Mouse (Mus musculus): ENCODE results near the gene Mical3. TPM values are rescaled to one million over a fixed set of nuclear protein-coding genes. Genes with fewer than 3 reads are reported as not detected.

The Mical3 gene
- polyA plus RNA-seq, 1 experiment = 19.1 TPM

GRCm38 (mm10) chr6:121117971-121118755, 12.6 kb downstream of the Mical3 start:
- no peak for TF ChIP-seq CTCF (IDR thresholded peaks at IDR 0.05; ENCODE audit: borderline replicate concordance, insufficient read depth, low read length)
- no peak overlapping the region for H3K27ac ChIP-seq (ENCODE audit: insufficient read depth, low read length)
- no peak overlapping the region for H3K4me3 ChIP-seq (ENCODE audit: insufficient read depth, low read length)
- no peaks in the 10 kb centered on the region for H3K4me1 ChIP-seq (ENCODE audit: control insufficient read depth, insufficient read depth, low read length)

DNA sequence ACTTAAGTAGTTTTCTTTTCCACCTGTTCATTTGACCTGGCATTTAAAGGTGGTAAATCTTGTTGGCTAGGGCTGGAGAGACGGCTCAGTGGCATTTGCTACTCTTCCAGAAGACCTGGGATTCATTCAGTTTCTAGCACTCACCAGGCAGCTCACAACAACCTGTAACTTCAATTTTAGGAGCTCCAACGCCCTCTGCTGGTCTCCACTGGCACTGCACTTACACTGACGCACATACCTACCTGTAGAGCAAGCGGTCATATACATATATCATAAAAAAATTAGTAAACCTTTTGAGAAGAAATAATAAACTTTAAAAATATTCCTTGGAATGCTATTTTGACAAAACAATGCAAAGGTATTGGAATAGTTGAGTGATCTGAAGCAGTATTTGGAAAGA, 13.7 kb downstream of the Mical3 start:
- H3K4me3 ChIP-seq (ENCODE audit: insufficient read depth, low read length) = no peak overlapping the region
- H3K27ac ChIP-seq (ENCODE audit: insufficient read depth, low read length) = no peak overlapping the region
- no peak for TF ChIP-seq CTCF (IDR thresholded peaks at IDR 0.05; ENCODE audit: borderline replicate concordance, insufficient read depth, low read length)
- TF ChIP-seq POLR2A (IDR thresholded peaks at IDR 0.05; ENCODE audit: low read depth, low read length) = no peak
- no peaks in the 10 kb centered on the region for H3K4me1 ChIP-seq (ENCODE audit: control insufficient read depth, insufficient read depth, low read length)

DNA sequence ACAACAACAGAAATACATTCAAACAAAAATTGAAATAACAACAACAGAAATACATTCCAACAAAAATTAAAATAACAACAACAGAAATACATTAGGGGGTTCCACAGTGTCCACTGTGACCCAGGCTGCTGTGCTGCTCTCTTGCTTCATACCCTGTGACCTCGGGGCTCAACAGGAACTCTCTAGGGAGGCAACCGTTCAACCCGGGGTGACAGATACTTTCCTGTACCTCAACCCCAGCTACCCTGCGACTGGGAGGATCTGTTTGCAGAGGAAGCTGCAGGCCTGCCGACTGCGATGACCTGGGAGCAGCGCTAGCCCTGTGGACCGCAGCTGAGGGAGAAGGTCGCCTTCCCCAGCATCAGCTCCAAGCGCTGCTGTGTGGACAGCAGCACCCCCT, 14.4 kb downstream of the Mical3 start:
- Histone ChIP-seq H3K27ac (ENCODE audit: insufficient read depth, low read length) (no peak overlapping the region), H3K4me3 (ENCODE audit: insufficient read depth, low read length) (no peak overlapping the region), H3K4me1 (ENCODE audit: control insufficient read depth, insufficient read depth, low read length) (no peaks in the 10 kb centered on the region)
- TF ChIP-seq POLR2A (IDR thresholded peaks at IDR 0.05; ENCODE audit: low read depth, low read length) = no peak
- TF ChIP-seq CTCF (IDR thresholded peaks at IDR 0.05; ENCODE audit: borderline replicate concordance, insufficient read depth, low read length) = no peak

DNA sequence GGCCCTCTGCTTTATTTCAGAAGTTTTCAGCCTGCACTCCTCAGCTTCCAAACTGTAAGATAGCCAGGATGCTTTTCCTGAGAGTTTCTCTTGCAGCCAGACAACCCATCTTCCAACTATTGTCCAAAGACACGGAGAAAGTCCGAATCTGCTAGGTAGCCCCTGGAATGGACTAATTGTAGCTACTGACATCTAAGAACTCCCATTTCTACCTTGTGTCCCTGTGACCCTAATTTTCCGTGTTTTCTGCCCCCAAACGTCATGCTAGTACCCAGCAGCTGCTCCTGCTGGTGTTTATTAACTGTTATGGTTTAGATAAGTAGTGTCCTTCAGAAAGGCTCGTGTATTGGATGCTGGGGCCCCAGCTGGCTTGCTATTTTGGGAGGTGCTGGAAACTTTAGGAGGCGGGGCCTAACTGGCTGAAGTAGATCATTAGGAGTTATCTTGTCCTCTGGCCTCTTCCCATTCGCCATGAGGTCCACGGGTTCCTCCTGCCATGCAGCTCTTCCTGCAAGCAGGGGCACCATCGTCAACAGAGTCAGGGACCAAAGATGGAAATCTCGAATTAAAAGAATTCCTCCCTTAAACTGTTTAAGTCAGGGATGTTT, 19.2 kb downstream of the Mical3 start:
- Histone ChIP-seq H3K4me3 (ENCODE audit: insufficient read depth, low read length) (no peak overlapping the region), H3K4me1 (ENCODE audit: control insufficient read depth, insufficient read depth, low read length) (no peaks in the 10 kb centered on the region), H3K27ac (ENCODE audit: insufficient read depth, low read length) (no peak overlapping the region)
- TF ChIP-seq POLR2A (IDR thresholded peaks at IDR 0.05; ENCODE audit: low read depth, low read length) = no peak
- no peak for TF ChIP-seq CTCF (IDR thresholded peaks at IDR 0.05; ENCODE audit: borderline replicate concordance, insufficient read depth, low read length)

DNA sequence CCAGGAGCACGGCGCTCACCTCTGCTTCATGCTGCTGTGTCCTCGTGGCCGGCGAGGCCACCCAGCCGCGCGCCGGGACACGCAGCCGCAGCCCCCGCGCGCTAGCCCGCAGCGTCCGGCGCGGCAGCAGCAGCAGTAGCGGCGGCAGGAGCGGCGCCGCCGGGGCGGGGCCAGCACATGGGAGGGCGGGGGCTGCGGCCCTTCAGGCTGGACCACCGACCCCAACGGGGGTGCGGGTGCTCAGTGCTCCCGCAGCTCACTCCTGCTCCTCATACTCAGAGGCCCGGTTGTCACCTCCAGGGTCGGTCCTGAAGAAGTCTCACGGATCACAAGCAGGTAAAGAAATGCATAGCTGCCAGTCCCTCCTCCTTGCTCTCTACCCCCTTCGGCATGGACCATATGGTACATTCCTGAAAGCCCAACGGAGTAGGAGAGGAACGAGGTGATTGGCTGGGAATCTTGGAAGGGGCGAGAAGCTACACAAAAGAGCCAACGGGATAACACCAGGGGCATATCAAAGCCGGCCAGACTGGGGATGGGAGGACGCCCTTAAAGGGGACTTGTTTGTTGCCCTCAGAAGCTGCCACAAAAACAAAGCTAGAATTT, 20.7 kb downstream of the Mical3 start:
- Histone ChIP-seq H3K27ac (ENCODE audit: insufficient read depth, low read length) (peak overlapping the region; percentile 28; the same call in 1 of the 2 replicates), H3K4me1 (ENCODE audit: control insufficient read depth, insufficient read depth, low read length) (no peaks in the 10 kb centered on the region)
- no peak for TF ChIP-seq CTCF (IDR thresholded peaks at IDR 0.05; ENCODE audit: borderline replicate concordance, insufficient read depth, low read length)
- peak; percentile 71 for TF ChIP-seq POLR2A (IDR thresholded peaks at IDR 0.05; ENCODE audit: low read depth, low read length)

DNA sequence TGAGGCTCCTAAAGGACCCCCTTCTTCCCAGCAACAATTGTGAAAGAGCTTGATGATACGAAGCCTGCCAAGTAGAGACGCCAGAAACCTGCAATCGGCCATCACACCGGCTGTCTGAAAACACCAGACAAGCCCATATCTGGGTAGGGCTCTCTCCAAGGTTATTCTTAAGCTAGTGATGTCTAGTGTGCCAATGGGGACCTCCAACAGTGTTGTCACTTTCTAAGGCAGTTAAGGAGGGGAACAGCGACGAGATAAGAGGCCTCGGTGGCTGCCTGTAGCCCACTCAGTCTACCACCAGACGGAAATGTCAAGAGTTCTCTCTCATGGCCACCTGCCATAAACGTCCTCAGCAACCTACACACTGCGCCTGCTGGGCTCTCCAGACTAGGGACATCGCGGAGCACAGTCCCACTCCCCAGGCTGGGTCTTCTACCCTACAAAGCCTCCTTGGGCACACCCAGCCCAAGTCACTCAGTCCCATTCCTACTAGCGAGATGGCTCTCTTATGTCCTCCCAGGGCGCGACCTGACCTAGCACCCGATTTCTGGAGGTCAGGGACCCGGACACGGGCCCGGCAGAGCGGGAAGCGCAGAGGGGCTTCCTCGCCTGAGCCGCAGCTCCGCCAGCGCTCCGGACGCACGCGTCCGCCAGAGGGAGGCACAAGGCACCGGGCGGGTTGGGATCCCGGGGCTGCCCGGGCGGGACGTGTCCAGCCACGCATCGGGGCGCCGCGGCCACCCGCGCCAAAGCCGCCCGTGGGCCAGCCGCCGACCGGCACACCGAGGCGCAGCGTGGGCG, 21.4 kb downstream of the Mical3 start:
- H3K27ac ChIP-seq (ENCODE audit: insufficient read depth, low read length) = no peak overlapping the region
- H3K4me3 ChIP-seq (ENCODE audit: insufficient read depth, low read length) = peak overlapping the region; percentile 92
- no peaks in the 10 kb centered on the region for H3K4me1 ChIP-seq (ENCODE audit: control insufficient read depth, insufficient read depth, low read length)
- TF ChIP-seq POLR2A (IDR thresholded peaks at IDR 0.05; ENCODE audit: low read depth, low read length) (no peak), CTCF (IDR thresholded peaks at IDR 0.05; ENCODE audit: borderline replicate concordance, insufficient read depth, low read length) (no peak)

More for the DNA sequence above, 20.7 kb downstream of the Mical3 start:
- peak overlapping the region; percentile 92 for H3K4me3 ChIP-seq (ENCODE audit: insufficient read depth, low read length)

GRCm38 (mm10) chr6:121108075-121108474, 22.7 kb downstream of the Mical3 start:
- no peak overlapping the region for H3K27ac ChIP-seq (ENCODE audit: insufficient read depth, low read length)
- no peak overlapping the region for H3K4me3 ChIP-seq (ENCODE audit: insufficient read depth, low read length)
- H3K4me1 ChIP-seq (ENCODE audit: control insufficient read depth, insufficient read depth, low read length) = peaks cover under 1% of the 10 kb centered on the region; the same call in 1 of the 2 replicates
- TF ChIP-seq POLR2A (IDR thresholded peaks at IDR 0.05; ENCODE audit: low read depth, low read length) (no peak), CTCF (IDR thresholded peaks at IDR 0.05; ENCODE audit: borderline replicate concordance, insufficient read depth, low read length) (no peak)

DNA sequence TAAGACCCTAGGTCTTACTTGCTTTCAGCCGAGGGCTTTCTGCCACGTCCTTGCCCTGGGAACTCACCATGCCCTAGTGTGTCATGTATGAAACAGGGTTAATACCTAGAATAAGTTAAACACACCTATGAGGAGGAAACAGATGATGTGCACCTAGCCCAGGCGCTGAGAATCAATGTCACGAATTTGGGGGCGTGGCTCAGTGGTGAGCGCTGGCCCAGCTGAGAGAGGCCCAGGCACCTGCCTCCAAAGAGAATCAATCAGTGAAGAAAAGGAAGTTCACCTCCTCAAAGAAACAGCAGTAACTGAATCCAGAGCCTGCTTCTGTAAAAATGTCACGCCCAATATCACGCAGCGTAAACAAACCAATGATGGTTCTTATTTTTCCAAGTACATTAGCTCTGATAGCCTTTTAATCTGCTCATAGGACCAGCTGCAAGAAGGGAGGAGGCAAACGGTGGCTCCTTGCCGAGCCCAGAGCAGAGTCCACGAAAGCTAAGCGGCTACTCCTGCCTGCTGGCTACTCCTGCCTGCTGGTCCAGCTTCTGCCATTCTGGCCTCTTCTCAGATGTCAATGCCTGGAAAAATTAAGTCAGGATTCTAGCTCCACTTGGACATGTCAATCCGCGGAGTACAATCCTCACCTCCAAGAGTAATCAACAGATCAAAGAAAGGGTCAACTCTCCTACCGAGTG, 23.9 kb downstream of the Mical3 start:
- peaks cover 2% of the 10 kb centered on the region; the same call in 1 of the 2 replicates for H3K4me1 ChIP-seq (ENCODE audit: control insufficient read depth, insufficient read depth, low read length)
- H3K27ac ChIP-seq (ENCODE audit: insufficient read depth, low read length) = no peak overlapping the region
- TF ChIP-seq POLR2A (IDR thresholded peaks at IDR 0.05; ENCODE audit: low read depth, low read length) (no peak), CTCF (IDR thresholded peaks at IDR 0.05; ENCODE audit: borderline replicate concordance, insufficient read depth, low read length) (no peak)
- H3K4me3 ChIP-seq (ENCODE audit: insufficient read depth, low read length) = no peak overlapping the region

DNA sequence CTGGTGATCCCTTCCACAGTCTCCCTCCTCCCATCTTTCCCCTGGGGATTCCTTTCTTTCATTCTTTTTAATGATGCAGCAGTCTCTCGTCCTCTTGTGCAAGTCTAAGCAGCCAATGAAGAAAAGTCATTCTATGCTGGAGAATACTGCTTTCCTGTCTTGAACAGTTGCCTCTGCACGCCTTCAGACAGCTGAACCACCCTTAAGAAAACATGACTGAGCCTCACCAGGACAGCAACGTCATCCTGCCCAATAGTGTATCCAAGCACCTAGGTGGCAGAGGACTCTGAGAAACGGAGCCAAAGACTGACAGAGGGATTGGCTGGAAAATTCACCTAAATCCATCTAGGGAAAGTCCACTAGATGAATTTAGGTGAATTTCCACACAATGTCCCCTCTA, 25.1 kb downstream of the Mical3 start:
- Histone ChIP-seq H3K4me1 (ENCODE audit: control insufficient read depth, insufficient read depth, low read length) (peaks cover 2% of the 10 kb centered on the region; the same call in 1 of the 2 replicates), H3K4me3 (ENCODE audit: insufficient read depth, low read length) (no peak overlapping the region), H3K27ac (ENCODE audit: insufficient read depth, low read length) (no peak overlapping the region)
- TF ChIP-seq CTCF (IDR thresholded peaks at IDR 0.05; ENCODE audit: borderline replicate concordance, insufficient read depth, low read length) (no peak), POLR2A (IDR thresholded peaks at IDR 0.05; ENCODE audit: low read depth, low read length) (no peak)
